Mouse (Mus musculus) stomach, embryonic 16.5 days (tissue): ENCODE measurements around the gene Adcyap1r1. TPM values are rescaled to one million over a fixed set of nuclear protein-coding genes. Genes with fewer than 3 reads are reported as not detected.
A peak's percentile ranks its signal among the peaks of the same experiment; 100 is the strongest.

Experiments used
- ATAC-seq: fragments of 200-750 bp; cut with Nextera tagmentation; 2 replicates; pipeline ENCODE4 v1.8.0; 2017; ENCODE audit warnings: moderate number of reproducible peaks, moderate TSS enrichment; ENCODE audit not compliant: insufficient read depth, low FRiP score
- H3K27ac ChIP-seq: fragments of 300-500 bp; sonication (generic); 2 replicates; pipeline ENCODE4 v1.5.1; 2014; ENCODE audit warnings: low read length
- H3K27me3 ChIP-seq: fragments of 300-500 bp; sonication (generic); 2 replicates; pipeline ENCODE4 v1.6.1; 2014; ENCODE audit warnings: low read length, control low read depth, mixed read lengths; ENCODE audit not compliant: control insufficient read depth, insufficient read depth
- H3K36me3 ChIP-seq: fragments of 300-500 bp; sonication (generic); 2 replicates; pipeline ENCODE4 v1.6.1; 2014; ENCODE audit warnings: low read length; ENCODE audit not compliant: control insufficient read depth, insufficient read depth
- H3K4me1 ChIP-seq: fragments of 300-500 bp; sonication (generic); 2 replicates; pipeline ENCODE4 v1.6.1; 2014; ENCODE audit warnings: low read length, control low read depth, mixed read lengths; ENCODE audit not compliant: control insufficient read depth, insufficient read depth
- H3K4me2 ChIP-seq: fragments of 300-500 bp; sonication (generic); 2 replicates; pipeline ENCODE4 v1.6.1; 2014; ENCODE audit warnings: low read depth, low read length, mixed read lengths
- H3K4me3 ChIP-seq: fragments of 300-500 bp; sonication (generic); replicated peaks from 2 replicates; pipeline ENCODE4 v1.5.1; 2014; ENCODE audit warnings: mild to moderate bottlenecking, low read length
- H3K9ac ChIP-seq: fragments of 300-500 bp; sonication (generic); 2 replicates; pipeline ENCODE4 v1.6.1; 2014; ENCODE audit warnings: low read length
- H3K9me3 ChIP-seq: fragments of 300-500 bp; sonication (generic); replicated peaks from 2 replicates; pipeline ENCODE4 v1.6.1; 2016; ENCODE audit warnings: low read length, control low read depth; ENCODE audit not compliant: control insufficient read depth
- WGBS: fragments of 180-500 bp; shearing (Covaris S2); extraction: QIAGEN DNeasy Blood & Tissue Kit; methylation state at CpG from one replicate; pipeline ENCODE4 v1.1.7; 2014; 5-methylcytosine and 5-hydroxymethylcytosine counted together
- polyA plus RNA-seq: library from polyadenylated mRNA; unstranded; fragments of >200 nt; fragmentation: Nextera tagmentation; extraction: Ambion mirVana; gene quantifications from 2 replicates; pipeline ENCODE4 v1.2.1, GENCODE M21; 2015

Adcyap1r1 gene
- polyA plus RNA-seq, 1 experiment from 2014 or later = 8.8 TPM

GRCm38 (mm10) chr6:55502309-55502708 is 50.5 kb downstream of the Adcyap1r1 start:
- 85% methylated on average over 7 of the region's 7 CpGs for WGBS
- Histone ChIP-seq H3K9ac (no peak overlapping the region), H3K4me3 (no peak overlapping the region), H3K4me1 (no peaks in the 10 kb centered on the region), H3K27ac (no peak overlapping the region), H3K36me3 (no peaks in the 10 kb centered on the region), H3K9me3 (no peaks in the 10 kb centered on the region), H3K4me2 (no peak overlapping the region), H3K27me3 (no peaks in the 10 kb centered on the region)
- no peak for ATAC-seq

- no peak for ATAC-seq
- no peaks in the 10 kb centered on the region for H3K36me3 ChIP-seq
- WGBS = 92% methylated on average over 2 of the region's 2 CpGs
- H3K4me3 ChIP-seq = no peak overlapping the region
- no peak overlapping the region for H3K4me2 ChIP-seq
- H3K9me3 ChIP-seq = no peaks in the 10 kb centered on the region
- H3K4me1 ChIP-seq = no peaks in the 10 kb centered on the region
- H3K9ac ChIP-seq = no peak overlapping the region
- H3K27me3 ChIP-seq = no peaks in the 10 kb centered on the region
- no peak overlapping the region for H3K27ac ChIP-seq
Measured at GRCm38 (mm10) chr6:55504797-55505488, 53.2 kb downstream of the Adcyap1r1 start.

- H3K27ac ChIP-seq = no peak overlapping the region
- H3K4me3 ChIP-seq = no peak overlapping the region
- no peak overlapping the region for H3K9ac ChIP-seq
- no peaks in the 10 kb centered on the region for H3K9me3 ChIP-seq
- H3K36me3 ChIP-seq = no peaks in the 10 kb centered on the region
- H3K4me1 ChIP-seq = peaks cover 3% of the 10 kb centered on the region; the same call in 1 of the 2 replicates
- H3K27me3 ChIP-seq = no peaks in the 10 kb centered on the region
- no peak for ATAC-seq
- WGBS = 74% methylated on average over 4 of the region's 4 CpGs
- H3K4me2 ChIP-seq = no peak overlapping the region
Measured at GRCm38 (mm10) chr6:55506519-55506918, 54.7 kb downstream of the Adcyap1r1 start.

GRCm38 (mm10) chr6:55509130-55509870 is 57.5 kb downstream of the Adcyap1r1 start:
- H3K27me3 ChIP-seq = no peaks in the 10 kb centered on the region
- WGBS = 55% methylated on average over 6 of the region's 6 CpGs
- H3K36me3 ChIP-seq = no peaks in the 10 kb centered on the region
- H3K9me3 ChIP-seq = no peaks in the 10 kb centered on the region
- H3K4me1 ChIP-seq = peaks cover 3% of the 10 kb centered on the region; the same call in 1 of the 2 replicates
- ATAC-seq = peak; percentile 84
- H3K9ac ChIP-seq = no peak overlapping the region
- no peak overlapping the region for H3K4me2 ChIP-seq
- H3K27ac ChIP-seq = no peak overlapping the region
- H3K4me3 ChIP-seq = no peak overlapping the region

GRCm38 (mm10) chr6:55511212-55512065 is 59.7 kb downstream of the Adcyap1r1 start:
- Histone ChIP-seq H3K9ac (no peak overlapping the region), H3K9me3 (no peaks in the 10 kb centered on the region; the same call in 1 of the 2 replicates), H3K27ac (0 out of 2 replicates have a peak overlapping the region, but pooled peaks have one; percentile 4), H3K4me3 (no peak overlapping the region), H3K4me1 (peaks cover 3% of the 10 kb centered on the region; the same call in 1 of the 2 replicates), H3K4me2 (no peak overlapping the region), H3K27me3 (no peaks in the 10 kb centered on the region), H3K36me3 (no peaks in the 10 kb centered on the region)
- ATAC-seq = peak; percentile 77
- 21% methylated on average over 12 of the region's 12 CpGs for WGBS

- no peak for ATAC-seq
- Histone ChIP-seq H3K27ac (no peak overlapping the region), H3K9me3 (no peaks in the 10 kb centered on the region; the same call in 1 of the 2 replicates), H3K27me3 (no peaks in the 10 kb centered on the region), H3K36me3 (no peaks in the 10 kb centered on the region), H3K9ac (no peak overlapping the region), H3K4me3 (no peak overlapping the region), H3K4me1 (peaks cover 3% of the 10 kb centered on the region; the same call in 1 of the 2 replicates), H3K4me2 (no peak overlapping the region)
- WGBS = 52% methylated on average over 19 of the region's 19 CpGs
Measured at GRCm38 (mm10) chr6:55512066-55512703, 60.4 kb downstream of the Adcyap1r1 start.

GRCm38 (mm10) chr6:55513477-55513876 is 61.7 kb downstream of the Adcyap1r1 start:
- Histone ChIP-seq H3K27ac (no peak overlapping the region), H3K9me3 (no peaks in the 10 kb centered on the region; the same call in 1 of the 2 replicates), H3K4me3 (no peak overlapping the region), H3K4me1 (peaks cover 3% of the 10 kb centered on the region; the same call in 1 of the 2 replicates), H3K27me3 (no peaks in the 10 kb centered on the region), H3K36me3 (no peaks in the 10 kb centered on the region), H3K9ac (no peak overlapping the region), H3K4me2 (no peak overlapping the region)
- ATAC-seq = no peak
- 51% methylated on average over 5 of the region's 5 CpGs for WGBS

- Histone ChIP-seq H3K4me1 (no peaks in the 10 kb centered on the region), H3K36me3 (no peaks in the 10 kb centered on the region), H3K27me3 (no peaks in the 10 kb centered on the region; the same call in 1 of the 2 replicates), H3K9ac (peak overlapping the region; percentile 52; the same call in 1 of the 2 replicates), H3K4me2 (peak overlapping the region; percentile 32; the same call in 1 of the 2 replicates), H3K9me3 (no peaks in the 10 kb centered on the region; the same call in 1 of the 2 replicates), H3K27ac (no peak overlapping the region), H3K4me3 (no peak overlapping the region; the same call in 1 of the 2 replicates)
- peak; percentile 76; the same call in 1 of the 2 replicates for ATAC-seq
- WGBS = 18% methylated on average over 11 of the region's 11 CpGs
Measured at GRCm38 (mm10) chr6:55519605-55520201, 67.9 kb downstream of the Adcyap1r1 start.
